Mouse (Mus musculus): ENCODE results near the gene Cox5a.

- TF ChIP-seq CTCF (IDR thresholded peaks at IDR 0.05; ENCODE audit: borderline replicate concordance, insufficient read depth, low read length) (no peak), POLR2A (IDR thresholded peaks at IDR 0.05; ENCODE audit: low read depth, low read length) (no peak)
Observed at GRCm38 (mm10) chr9:57525516-57525915, 4.4 kb downstream of the Cox5a start.
